Comparison of ENCODE assay signal across 12 mouse cellular contexts in genomic region chr4:125457152-125458093, GRCm38 (mm10). TPM values are rescaled to one million over a fixed set of nuclear protein-coding genes. Genes with fewer than 3 reads are reported as not detected.
DNase-seq lines count a peak whose midpoint lies in the region; ATAC-seq and TF ChIP-seq lines count a peak whose summit lies in the region.
"Had no signal": no experiment of that assay in that cellular context is flagged by ENCODE, and none has a peak within 500 bp of the region (broad histone marks: within the 10 kb centered on the region; RNA-seq: fewer than 3 reads in every experiment).

No protein-coding gene starts in this region.

- H3K36me3 ChIP-seq in neural tube, embryonic 14.5 days (ENCODE audit: control insufficient read depth, insufficient read depth, low read length): no peaks in the 10 kb centered on the region
- H3K36me3 ChIP-seq in neural tube, embryonic 15.5 days: no peaks in the 10 kb centered on the region
- H3K36me3 ChIP-seq in intestine, postnatal 0 days (ENCODE audit: control insufficient read depth, insufficient read depth): no peaks in the 10 kb centered on the region
- H3K36me3 ChIP-seq: limb, embryonic 15.5 days had no signal

- H3K9me3 ChIP-seq in neural tube, embryonic 14.5 days (ENCODE audit: control insufficient read depth, low read length): no peaks in the 10 kb centered on the region
- no peaks in the 10 kb centered on the region for H3K9me3 ChIP-seq in neural tube, embryonic 15.5 days (replicated peaks)
- no peaks in the 10 kb centered on the region for H3K9me3 ChIP-seq in intestine, postnatal 0 days (ENCODE audit: control insufficient read depth)
- H3K9me3 ChIP-seq: limb, embryonic 15.5 days had no signal

- no peak for TF ChIP-seq CTCF in intestine, postnatal 0 days (IDR thresholded peaks at IDR 0.05; ENCODE audit: low read depth)
- no peak for TF ChIP-seq CTCF in cerebellum, adult 2 months (IDR thresholded peaks at IDR 0.05; ENCODE audit: borderline replicate concordance, insufficient read depth, low read depth, low read length)

- no peak overlapping the region for H3K4me3 ChIP-seq in neural tube, embryonic 14.5 days (ENCODE audit: low read depth, low read length)
- no peak overlapping the region for H3K4me3 ChIP-seq in neural tube, embryonic 15.5 days (replicated peaks)
- no peak overlapping the region for H3K4me3 ChIP-seq in intestine, postnatal 0 days (ENCODE audit: low read depth, low read length)
- H3K4me3 ChIP-seq in cerebellum, adult 2 months (replicated peaks; ENCODE audit: insufficient read depth, low read depth, low read length): no peak overlapping the region
- H3K4me3 ChIP-seq: limb, embryonic 15.5 days had no signal

- TF ChIP-seq POLR2A in cerebellum, adult 2 months (IDR thresholded peaks at IDR 0.05; ENCODE audit: borderline replicate concordance, insufficient read depth, low read length): no peak

- peak; percentile 22 to 50 for DNase-seq in cerebellum, postnatal 25 days
- no peak for DNase-seq in cerebellum, adult 11-12 months
- no peak for DNase-seq in neural tube, embryonic 10.5 days (ENCODE audit: extremely low spot score, low spot score)
- peak; percentile 47 for DNase-seq in kidney, postnatal 10 days
- DNase-seq in cerebellum, adult 2 months: no peak
- DNase-seq: thymus, postnatal 14 days had no signal

- H3K27ac ChIP-seq in neural tube, embryonic 14.5 days (ENCODE audit: low read depth, low read length): no peak overlapping the region
- no peak overlapping the region for H3K27ac ChIP-seq in neural tube, embryonic 15.5 days (replicated peaks)
- H3K27ac ChIP-seq in intestine, postnatal 0 days (ENCODE audit: low read depth, low read length): no peak overlapping the region
- no peak overlapping the region for H3K27ac ChIP-seq in cerebellum, adult 2 months (ENCODE audit: insufficient read depth, low read length)
- H3K27ac ChIP-seq: limb, embryonic 15.5 days had no signal

- peak; percentile 34; the same call in 1 of the 2 replicates for ATAC-seq in neural tube, embryonic 14.5 days (ENCODE audit: low read depth)
- peak; percentile 31; the same call in 1 of the 2 replicates for ATAC-seq in neural tube, embryonic 15.5 days (ENCODE audit: low FRiP score)
- no peak for ATAC-seq in intestine, postnatal 0 days
- ATAC-seq: lung, postnatal 0 days; Patski had no signal

- no peak overlapping the region for H3K4me2 ChIP-seq in neural tube, embryonic 14.5 days (ENCODE audit: low read depth, low read length)
- H3K4me2 ChIP-seq in neural tube, embryonic 15.5 days: no peak overlapping the region
- no peak overlapping the region for H3K4me2 ChIP-seq in intestine, postnatal 0 days (replicated peaks; ENCODE audit: low read depth)
- H3K4me2 ChIP-seq: limb, embryonic 15.5 days had no signal

- peaks cover 13% of the 10 kb centered on the region for H3K4me1 ChIP-seq in neural tube, embryonic 14.5 days (ENCODE audit: control insufficient read depth, insufficient read depth, low read length)
- H3K4me1 ChIP-seq in neural tube, embryonic 15.5 days: peaks cover 33% of the 10 kb centered on the region
- no peaks in the 10 kb centered on the region for H3K4me1 ChIP-seq in intestine, postnatal 0 days (replicated peaks; ENCODE audit: control insufficient read depth, insufficient read depth, low read length)
- peaks cover 6% of the 10 kb centered on the region for H3K4me1 ChIP-seq in cerebellum, adult 2 months (ENCODE audit: control insufficient read depth, insufficient read depth, low read length)

- 31% methylated on average over 11 of the region's 11 CpGs for WGBS in neural tube, embryonic 14.5 days
- 34% methylated on average over 11 of the region's 11 CpGs for WGBS in neural tube, embryonic 15.5 days
- 22% methylated on average over 11 of the region's 11 CpGs for WGBS in intestine, postnatal 0 days
- 30% methylated on average over 11 of the region's 11 CpGs for WGBS in cerebellum, adult 2 months

- H3K9ac ChIP-seq in neural tube, embryonic 14.5 days (replicated peaks; ENCODE audit: low read depth, low read length): no peak overlapping the region
- H3K9ac ChIP-seq in neural tube, embryonic 15.5 days (replicated peaks): no peak overlapping the region
- H3K9ac ChIP-seq in intestine, postnatal 0 days (ENCODE audit: low read depth, low read length): no peak overlapping the region
- H3K9ac ChIP-seq: limb, embryonic 15.5 days had no signal

- H3K27me3 ChIP-seq in neural tube, embryonic 14.5 days (ENCODE audit: control insufficient read depth, insufficient read depth, low read length): no peaks in the 10 kb centered on the region
- H3K27me3 ChIP-seq in neural tube, embryonic 15.5 days (replicated peaks): 0 out of 2 replicates have a peak, but pooled peaks cover 5% of the 10 kb centered on the region
- no peaks in the 10 kb centered on the region for H3K27me3 ChIP-seq in intestine, postnatal 0 days (replicated peaks; ENCODE audit: control insufficient read depth, insufficient read depth, low read length)
- no peaks in the 10 kb centered on the region; the same call in 1 of the 2 replicates for H3K27me3 ChIP-seq in cerebellum, adult 2 months (ENCODE audit: control insufficient read depth, insufficient read depth, low read length)

RNA-seq across cellular contexts. Expression of gene Grik3, which starts 33.1 kb away (rescaled TPM):
- polyA plus RNA-seq in neural tube, embryonic 14.5 days (2014; fragmentation: Nextera tagmentation; extraction: Ambion mirVana): 6.1 and 8.0 TPM in 2 replicates
- 4.0 and 4.4 TPM in 2 replicates for polyA plus RNA-seq in neural tube, embryonic 15.5 days (2015; fragmentation: Nextera tagmentation; extraction: Ambion mirVana)
- 0.05 and 0.07 TPM in 2 replicates for polyA plus RNA-seq in intestine, postnatal 0 days (2015; fragmentation: Nextera tagmentation; extraction: Ambion mirVana)
- 18.2 and 20.5 TPM in 2 replicates for polyA plus RNA-seq in cerebellum, adult 2 months (2012; rRNA removed)
- polyA plus RNA-seq: lung, postnatal 0 days; Patski had no signal

Comparison
In these comparisons a context has a peak if more than half of its experiments do, and no peak if none do; other contexts are left out.
1. DNase-seq: peak in cerebellum, postnatal 25 days (2 of 2) and kidney, postnatal 10 days (single experiment); none in cerebellum, adult 11-12 months (single experiment), neural tube, embryonic 10.5 days (single experiment) and cerebellum, adult 2 months (0 of 2).